Mouse (Mus musculus) hindbrain, postnatal 0 days (tissue): ENCODE results near the gene Ryr1. TPM values are rescaled to one million over a fixed set of nuclear protein-coding genes. Genes with fewer than 3 reads are reported as not detected.

Experiments
- ATAC-seq: fragments of 200-750 bp; cut with Nextera tagmentation; 2 replicates; pipeline ENCODE4 v1.8.0; 2017; ENCODE audit warnings: mild to moderate bottlenecking, moderate TSS enrichment, moderate library complexity
- DNase-seq: peaks from one replicate; pipeline ENCODE4 v3.0.0-alpha.2; 2015; ENCODE audit warnings: low spot score
- H3K27ac ChIP-seq: fragments of 300-500 bp; sonication (generic); 2 replicates; pipeline ENCODE4 v1.5.1; 2014; ENCODE audit warnings: mild to moderate bottlenecking
- H3K27me3 ChIP-seq: fragments of 300-500 bp; sonication (generic); 2 replicates; pipeline ENCODE4 v1.6.1; 2014; ENCODE audit warnings: low read length, mixed read lengths; ENCODE audit not compliant: insufficient read depth
- H3K36me3 ChIP-seq: fragments of 300-500 bp; sonication (generic); 2 replicates; pipeline ENCODE4 v1.6.1; 2014; ENCODE audit warnings: low read length, mixed read lengths; ENCODE audit not compliant: insufficient read depth
- H3K4me1 ChIP-seq: fragments of 300-500 bp; sonication (generic); 2 replicates; pipeline ENCODE4 v1.6.1; 2014; ENCODE audit warnings: antibody characterized with exemption, low read length, mixed read lengths; ENCODE audit not compliant: insufficient read depth
- H3K4me2 ChIP-seq: fragments of 300-500 bp; sonication (generic); 2 replicates; pipeline ENCODE4 v1.6.1; 2014; ENCODE audit warnings: low read depth, mild to moderate bottlenecking, low read length, moderate library complexity, mixed read lengths
- H3K4me3 ChIP-seq: fragments of 300-500 bp; sonication (generic); 2 replicates; pipeline ENCODE4 v1.5.1; 2014; ENCODE audit warnings: low read length
- H3K9ac ChIP-seq: fragments of 300-500 bp; sonication (generic); replicated peaks from 2 replicates; pipeline ENCODE4 v1.6.1; 2014; ENCODE audit warnings: mild to moderate bottlenecking, low read length, moderate library complexity, mixed read lengths
- H3K9me3 ChIP-seq: fragments of 300-500 bp; sonication (generic); 2 replicates; pipeline ENCODE4 v1.6.1; 2016; ENCODE audit warnings: low read length, mixed read lengths
- CTCF ChIP-seq: IDR thresholded peaks from 2 replicates; pipeline ENCODE4 v1.5.1; 2016; ENCODE audit warnings: antibody characterized with exemption, control low read depth, low read depth
- WGBS: fragments of 180-500 bp; shearing (Covaris S2); extraction: QIAGEN DNeasy Blood & Tissue Kit; methylation state at CpG from one replicate; pipeline ENCODE4 v1.1.7; 2014; 5-methylcytosine and 5-hydroxymethylcytosine counted together
- polyA plus RNA-seq: library from polyadenylated mRNA; unstranded; fragments of >200 nt; fragmentation: Nextera tagmentation; extraction: Ambion mirVana; gene quantifications from 2 replicates; pipeline ENCODE4 v1.2.1, GENCODE M21; 2015
- total RNA-seq: library from RNA; depleted of rRNA; stranded (reverse); fragments of >200 nt; gene quantifications from 2 replicates; pipeline ENCODE4 v1.2.3, GENCODE M21; 2014

Ryr1 gene
- total and polyA plus RNA-seq, 2 experiments from 2014 or later, result 5.0 to 12.5 TPM

DNA sequence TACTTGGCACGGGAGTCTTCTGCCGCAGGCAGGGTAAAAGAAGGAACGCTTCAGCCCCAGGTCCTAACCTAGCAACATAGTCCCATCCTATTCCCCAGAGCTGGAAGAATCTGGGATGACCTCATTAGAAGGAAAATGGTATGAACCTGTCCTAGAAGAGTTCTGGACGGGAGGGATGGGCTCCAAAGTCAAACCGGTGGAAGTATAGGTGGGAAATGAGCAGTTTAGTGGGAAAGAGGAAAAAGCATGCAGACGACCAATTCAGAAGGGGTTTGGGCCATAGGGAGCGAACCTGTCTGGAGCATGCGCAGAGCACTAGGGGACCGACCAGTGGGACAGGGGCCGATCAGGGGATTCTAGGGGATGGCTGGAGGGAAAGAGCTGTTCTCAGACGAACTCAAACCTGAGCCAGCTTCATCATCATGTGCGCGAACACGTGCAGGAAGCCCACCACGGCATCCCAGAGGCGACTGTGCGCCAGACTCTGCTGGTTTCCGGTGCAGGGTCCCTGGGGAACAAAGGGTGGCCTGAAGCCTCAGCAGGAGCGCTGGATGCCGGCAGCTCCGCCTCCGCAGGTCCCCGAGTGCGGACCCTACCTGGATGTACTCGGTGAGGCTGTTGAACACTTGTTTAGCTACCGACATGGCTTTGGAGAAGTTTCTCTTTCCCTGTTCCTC, 84.9 kb downstream of the Ryr1 start:
- peak overlapping the region; percentile 71 for H3K4me2 ChIP-seq
- no peaks in the 10 kb centered on the region for H3K9me3 ChIP-seq
- H3K9ac ChIP-seq, result peak overlapping the region; percentile 45
- peak overlapping the region; percentile 31 for H3K4me3 ChIP-seq
- no peaks in the 10 kb centered on the region for H3K27me3 ChIP-seq
- 1% methylated on average over 26 of the region's 26 CpGs for WGBS
- ATAC-seq (peak; percentile 21; the same call in 1 of the 2 replicates), DNase-seq (peak; percentile 54)
- no peaks in the 10 kb centered on the region for H3K4me1 ChIP-seq
- no peak for TF ChIP-seq CTCF
- 0 out of 2 replicates have a peak overlapping the region, but pooled peaks have one; percentile 26 for H3K27ac ChIP-seq
- H3K36me3 ChIP-seq, result no peaks in the 10 kb centered on the region

DNA sequence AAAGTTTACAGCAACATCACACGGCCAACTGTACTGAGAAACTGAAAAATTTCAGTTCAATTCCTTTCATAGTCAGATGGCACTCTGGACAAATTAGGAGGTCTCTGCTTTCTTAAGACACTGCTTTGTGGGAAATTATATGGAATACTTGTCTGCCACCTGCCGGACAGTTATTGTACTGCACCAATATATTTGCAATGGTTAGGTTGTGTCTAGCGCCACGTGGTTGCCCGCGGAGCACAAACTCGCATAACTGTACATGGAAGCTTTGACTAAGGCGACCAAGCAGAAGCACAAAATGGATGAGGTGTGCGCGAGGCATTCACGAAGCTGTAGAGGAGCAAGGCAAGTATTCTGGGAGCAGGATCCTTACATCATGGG, 85.4 kb downstream of the Ryr1 start:
- peak overlapping the region; percentile 71 for H3K4me2 ChIP-seq
- 0 out of 2 replicates have a peak overlapping the region, but pooled peaks have one; percentile 26 for H3K27ac ChIP-seq
- peak; percentile 95 for DNase-seq
- WGBS, result under 1% methylated on average over 11 of the region's 11 CpGs
- peak; percentile 94 for TF ChIP-seq CTCF
- no peaks in the 10 kb centered on the region for H3K4me1 ChIP-seq
- no peaks in the 10 kb centered on the region for H3K36me3 ChIP-seq
- H3K27me3 ChIP-seq, result no peaks in the 10 kb centered on the region
- peak overlapping the region; percentile 45 for H3K9ac ChIP-seq
- no peaks in the 10 kb centered on the region for H3K9me3 ChIP-seq
- H3K4me3 ChIP-seq, result peak overlapping the region; percentile 31
- ATAC-seq, result peak; percentile 44

DNA sequence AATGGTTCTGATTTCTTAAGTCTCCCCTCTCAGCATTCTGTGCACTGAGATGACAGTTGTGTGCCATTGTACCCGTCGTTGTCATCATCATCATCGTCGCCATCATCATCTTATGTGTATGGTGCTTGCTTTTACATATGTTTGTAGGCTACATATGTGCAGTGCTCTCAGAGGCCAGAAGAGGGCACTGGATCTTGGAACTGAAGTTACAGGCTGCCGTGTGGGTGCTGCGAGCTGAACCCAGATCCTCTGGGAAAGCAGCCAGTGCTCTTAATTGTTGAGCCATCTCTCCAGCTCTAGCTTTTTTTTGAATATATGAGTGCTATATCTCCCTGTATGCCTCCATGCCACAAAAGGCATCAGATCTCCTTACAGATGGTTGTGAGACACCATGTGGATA, 87.7 kb downstream of the Ryr1 start:
- H3K4me3 ChIP-seq, result no peak overlapping the region
- DNase-seq (no peak), ATAC-seq (no peak)
- peak; percentile 20; the same call in 1 of the 2 replicates for TF ChIP-seq CTCF
- H3K9me3 ChIP-seq, result no peaks in the 10 kb centered on the region
- no peak overlapping the region for H3K27ac ChIP-seq
- H3K36me3 ChIP-seq, result no peaks in the 10 kb centered on the region
- no peaks in the 10 kb centered on the region for H3K27me3 ChIP-seq
- H3K4me2 ChIP-seq, result no peak overlapping the region
- no peaks in the 10 kb centered on the region for H3K4me1 ChIP-seq
- no peak overlapping the region for H3K9ac ChIP-seq
- whole genome bisulfite sequencing, result 90% methylated on average over 6 of the region's 6 CpGs

DNA sequence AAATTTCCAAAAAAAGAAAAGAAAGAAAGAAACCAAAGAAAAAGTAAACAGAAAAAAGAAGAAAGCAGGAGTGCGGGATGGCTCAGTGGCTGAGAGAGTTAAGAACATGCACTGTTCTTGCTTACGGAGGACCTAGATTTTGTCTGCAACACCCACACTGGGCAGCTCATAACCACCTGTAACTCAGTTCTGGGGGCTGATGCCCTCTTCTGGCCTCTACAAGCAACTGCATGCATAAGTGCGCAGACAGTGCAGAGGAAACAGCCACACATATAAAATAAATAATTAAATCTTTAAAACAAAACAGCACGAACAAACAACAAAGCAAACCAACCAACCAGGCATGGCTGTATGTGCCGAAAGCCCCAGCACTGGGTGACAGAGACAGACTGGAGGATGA, 92.3 kb downstream of the Ryr1 start:
- Histone ChIP-seq H3K4me2 (no peak overlapping the region), H3K9me3 (no peaks in the 10 kb centered on the region), H3K36me3 (no peaks in the 10 kb centered on the region), H3K4me3 (no peak overlapping the region), H3K9ac (no peak overlapping the region), H3K4me1 (no peaks in the 10 kb centered on the region), H3K27me3 (no peaks in the 10 kb centered on the region), H3K27ac (no peak overlapping the region)
- no peak for ATAC-seq
- 86% methylated on average over 5 of the region's 5 CpGs for WGBS
- no peak for DNase-seq
- peak; percentile 59 for TF ChIP-seq CTCF

DNA sequence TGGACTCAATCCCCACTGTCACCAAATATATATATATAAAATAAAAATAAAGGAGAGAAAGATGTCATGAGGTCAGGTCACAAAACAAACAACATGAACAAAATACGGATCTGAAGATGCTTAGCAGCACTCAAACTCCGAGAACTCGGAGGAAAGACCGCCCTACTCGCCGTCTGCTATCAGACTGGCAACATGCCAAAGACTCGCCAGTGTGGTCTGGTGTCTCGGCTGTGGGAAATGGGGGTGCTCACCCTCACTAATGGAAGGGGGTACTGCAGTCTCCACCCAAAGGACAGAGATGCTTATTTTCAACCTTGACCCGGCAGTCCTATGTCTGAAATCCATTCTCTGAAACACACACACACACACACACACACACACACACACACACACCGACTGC, 93.3 kb downstream of the Ryr1 start:
- no peak overlapping the region for H3K9ac ChIP-seq
- H3K27me3 ChIP-seq, result no peaks in the 10 kb centered on the region
- 64% methylated on average over 10 of the region's 10 CpGs for WGBS
- no peaks in the 10 kb centered on the region for H3K36me3 ChIP-seq
- no peak overlapping the region for H3K4me2 ChIP-seq
- no peak overlapping the region for H3K4me3 ChIP-seq
- H3K27ac ChIP-seq, result no peak overlapping the region
- H3K9me3 ChIP-seq, result no peaks in the 10 kb centered on the region
- no peak for ATAC-seq
- no peak for DNase-seq
- no peak for TF ChIP-seq CTCF
- no peaks in the 10 kb centered on the region for H3K4me1 ChIP-seq

DNA sequence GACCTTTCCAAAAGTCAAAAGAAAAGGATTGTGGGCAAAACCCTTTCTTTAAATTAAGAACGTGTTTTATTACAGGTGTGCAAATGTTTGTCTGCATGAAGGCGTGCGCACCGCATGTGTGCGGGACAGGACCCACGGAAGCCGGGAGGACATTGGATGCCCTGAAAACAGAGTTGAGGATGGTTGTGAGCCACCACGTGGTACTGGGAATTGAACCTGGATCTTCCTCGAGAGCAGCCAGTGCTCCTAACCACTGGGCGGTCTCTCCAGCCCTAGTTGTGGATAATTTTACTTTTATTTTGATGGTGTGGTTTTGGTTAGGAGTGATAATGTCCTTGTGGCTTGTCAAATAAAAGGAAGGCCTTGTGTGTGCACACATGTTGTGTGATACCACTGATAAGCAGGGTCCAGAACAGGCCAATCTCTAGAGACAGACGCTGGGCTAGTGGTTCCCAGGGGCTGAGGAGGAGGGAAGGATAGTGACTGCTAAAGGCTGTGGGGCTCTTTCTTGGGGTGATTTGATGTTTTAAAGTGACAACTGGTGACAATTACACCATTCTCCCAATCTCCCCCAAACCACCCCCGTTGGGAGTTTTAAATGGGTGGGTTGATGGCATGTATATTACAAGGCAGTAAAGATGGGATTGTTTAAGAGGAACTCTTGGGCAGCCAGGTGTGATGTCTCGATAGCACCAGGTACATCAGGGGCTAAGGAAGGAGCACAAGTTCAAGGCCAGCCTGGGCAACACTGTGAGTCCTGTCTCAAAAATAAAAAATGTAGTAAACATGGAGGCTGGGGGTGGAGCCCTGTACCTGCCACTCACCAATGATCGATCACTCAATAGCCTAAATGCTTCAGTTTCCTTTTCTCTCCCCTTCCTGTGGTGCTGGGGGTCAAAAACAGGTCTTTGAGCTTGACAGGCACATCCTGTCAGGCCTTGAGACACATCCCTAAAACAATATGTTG, 95.0 kb downstream of the Ryr1 start:
- WGBS, result 92% methylated on average over 14 of the region's 14 CpGs
- H3K4me1 ChIP-seq, result no peaks in the 10 kb centered on the region

More for the DNA sequence above, 95.0 kb downstream of the Ryr1 start:
- H3K4me2 ChIP-seq, result no peak overlapping the region
- no peaks in the 10 kb centered on the region for H3K27me3 ChIP-seq
- no peak overlapping the region for H3K9ac ChIP-seq
- ATAC-seq (no peak), DNase-seq (no peak)
- H3K4me3 ChIP-seq, result no peak overlapping the region
- H3K27ac ChIP-seq, result no peak overlapping the region
- H3K36me3 ChIP-seq, result no peaks in the 10 kb centered on the region
- no peak for TF ChIP-seq CTCF
- H3K9me3 ChIP-seq, result no peaks in the 10 kb centered on the region
